Mouse (Mus musculus): ENCODE data around the gene Apol7e.
"Not testable (repeated sequence)": the region's sequence is repeated elsewhere in the genome, so short reads cannot be mapped to it uniquely, and the experiment has no call there.

Gene Apol7e

GRCm38 (mm10) chr15:77698656-77699055, at the start of gene Apol7e:
TSS of gene Apol7e (plus strand) at chr15:77698857.
- DNase-seq, result not testable (repeated sequence)

GRCm38 (mm10) chr15:77651143-77651542, 47.5 kb upstream of the Apol7e start:
- not testable (repeated sequence) for DNase-seq

DNA sequence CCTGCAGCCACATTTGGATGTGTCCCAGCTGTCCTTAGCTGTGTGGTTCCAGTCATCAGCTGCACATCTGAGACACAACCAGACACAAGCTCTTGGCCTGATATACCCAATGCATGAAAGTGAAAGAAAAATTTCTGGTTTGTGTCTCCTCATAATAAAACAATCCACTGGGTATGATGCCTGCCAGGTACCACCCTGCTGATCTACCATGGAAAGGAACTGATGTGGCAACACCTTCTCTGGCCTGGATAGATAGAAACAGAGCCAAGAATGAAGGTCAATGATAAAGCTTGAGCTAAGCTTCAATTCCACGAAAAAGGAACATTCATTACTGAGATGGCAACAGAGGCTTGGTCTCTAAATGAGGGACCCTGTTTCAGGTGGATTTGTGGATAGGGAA, 38.9 kb upstream of the Apol7e start:
- DNase-seq, result not testable (repeated sequence)

- DNase-seq, result not testable (repeated sequence)
These were observed 36.8 kb upstream of the Apol7e start for GRCm38 (mm10) chr15:77661841-77662240.

DNA sequence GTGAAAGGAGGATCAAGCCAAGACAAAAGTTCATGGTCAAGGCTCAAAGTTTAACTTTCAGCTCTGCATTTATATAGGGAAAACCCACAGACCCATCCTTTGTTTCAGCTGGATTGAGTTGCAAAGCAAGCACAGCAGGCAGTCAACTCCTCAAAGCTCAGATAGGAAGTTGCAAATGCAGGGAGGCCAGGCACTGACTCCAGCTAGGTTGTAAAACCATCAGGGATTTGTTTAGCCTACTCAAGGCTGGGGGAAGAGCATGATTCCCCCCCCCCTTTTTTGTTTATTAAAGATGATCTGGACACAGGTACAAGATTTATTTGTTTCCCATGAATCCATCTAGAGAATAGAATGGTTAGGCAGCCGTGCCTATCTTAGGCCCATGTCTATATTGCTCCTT, 24.6 kb upstream of the Apol7e start:
- not testable (repeated sequence) for DNase-seq

DNA sequence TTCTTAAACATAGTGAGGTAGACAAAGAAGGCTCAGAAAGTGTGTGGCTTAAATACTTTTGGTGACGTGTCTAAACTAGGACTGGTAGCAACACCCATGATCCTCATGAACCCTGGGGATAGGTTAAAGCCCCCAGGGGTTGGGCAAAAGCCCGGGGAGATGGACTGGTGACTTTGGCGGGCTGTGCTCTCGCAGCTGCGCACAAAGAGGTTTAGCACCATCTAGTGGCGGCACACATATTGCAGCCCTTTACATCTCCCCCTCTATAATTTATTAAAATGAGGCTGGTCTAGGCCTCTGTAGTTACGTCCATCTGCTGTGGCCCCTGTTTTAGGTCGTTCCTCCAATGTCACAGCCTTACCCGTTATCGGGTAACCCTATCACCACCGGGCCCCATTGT, 14.7 kb upstream of the Apol7e start:
- peak; percentile 5 for DNase-seq

GRCm38 (mm10) chr15:77691532-77692311, 6.9 kb upstream of the Apol7e start:
- not testable (repeated sequence) for DNase-seq

GRCm38 (mm10) chr15:77694687-77695295, 3.9 kb upstream of the Apol7e start:
- DNase-seq, result peak; percentile 0

- not testable (repeated sequence) for DNase-seq
These were observed 6.6 kb downstream of the Apol7e start for GRCm38 (mm10) chr15:77705306-77705705.

- DNase-seq, result not testable (repeated sequence)
These were observed 10.3 kb downstream of the Apol7e start for GRCm38 (mm10) chr15:77708936-77709335.

GRCm38 (mm10) chr15:77718240-77718639, 19.6 kb downstream of the Apol7e start:
- not testable (repeated sequence) for DNase-seq

DNA sequence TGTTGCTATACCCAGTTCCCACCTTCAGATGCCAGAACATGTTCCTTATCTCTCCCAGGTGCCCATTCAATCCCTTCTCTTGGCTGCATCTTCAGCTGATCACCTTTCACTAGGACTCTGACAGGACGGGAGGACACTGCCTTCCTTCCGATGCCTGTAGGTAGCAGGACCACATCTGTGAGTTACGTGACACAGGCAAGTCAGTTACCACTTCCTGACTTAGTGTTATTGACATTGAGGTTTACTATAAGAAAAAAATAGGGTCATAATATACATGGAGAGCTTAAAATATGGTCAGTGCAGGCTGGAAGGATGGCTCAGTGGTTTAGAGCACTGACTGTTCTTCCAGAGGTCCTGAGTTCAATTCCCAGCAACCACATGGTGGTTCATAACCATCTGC, 22.9 kb downstream of the Apol7e start:
- not testable (repeated sequence) for DNase-seq

DNA sequence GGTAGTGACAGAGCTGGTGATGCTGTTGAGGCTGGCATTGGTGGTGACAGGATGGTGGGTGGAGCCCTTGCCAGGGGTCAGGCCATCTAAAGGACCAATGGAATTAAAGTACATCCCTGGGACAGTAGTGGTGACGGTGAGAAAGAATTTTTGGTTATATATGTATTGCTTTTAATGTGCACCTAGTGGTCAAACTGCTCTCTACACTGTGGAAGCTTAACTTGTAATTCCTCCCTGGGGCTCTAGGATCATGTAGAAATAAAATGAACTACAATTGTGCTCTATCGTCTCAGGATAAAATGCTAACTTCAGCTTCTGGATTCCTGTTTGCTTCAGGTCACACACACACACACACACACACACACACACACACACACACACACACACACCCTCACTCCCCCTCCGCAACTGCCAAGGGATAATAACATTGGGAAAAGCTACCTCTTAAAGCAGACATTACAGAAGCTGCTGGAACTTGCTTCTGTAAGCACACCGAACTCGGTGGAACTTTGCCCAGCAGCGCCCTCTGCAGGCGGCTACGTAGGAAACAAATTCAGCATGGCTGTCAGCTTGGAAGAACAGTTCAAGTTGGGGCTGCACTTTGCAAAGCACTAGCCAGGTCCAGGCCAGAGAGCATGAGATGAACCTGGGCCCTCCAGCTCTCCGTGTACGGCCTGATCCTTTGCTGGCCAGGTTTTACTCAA, 25.7 kb downstream of the Apol7e start:
- not testable (repeated sequence) for DNase-seq

DNA sequence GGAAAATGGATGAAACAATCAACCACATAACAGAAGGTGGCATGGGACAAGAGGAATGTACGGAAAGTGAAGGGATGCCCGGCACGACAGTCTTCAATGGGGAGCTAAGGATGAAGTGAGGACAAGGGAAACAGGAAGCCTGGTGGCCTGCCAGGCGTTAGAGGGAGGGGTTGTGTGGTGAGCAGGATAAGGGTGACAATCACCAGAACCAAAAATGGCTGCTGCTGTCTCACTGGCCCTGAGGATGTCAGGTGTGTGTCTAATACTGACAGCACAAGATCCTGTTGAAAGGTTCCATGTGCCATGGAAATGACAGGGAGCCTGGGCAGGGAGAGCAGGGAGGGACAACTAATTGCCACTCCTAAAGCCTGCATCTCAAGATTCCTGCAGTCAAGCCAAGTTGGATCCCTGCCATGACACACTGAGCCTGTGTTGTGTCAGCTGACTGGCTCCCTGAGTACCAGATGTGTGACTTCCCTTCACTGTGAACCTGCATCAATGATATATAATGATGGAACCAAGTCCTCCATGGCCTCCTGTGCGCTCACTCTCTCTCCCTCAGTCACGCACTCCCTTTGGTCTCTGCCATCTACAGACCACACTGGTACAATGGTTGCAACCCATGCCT, 26.9 kb downstream of the Apol7e start:
- DNase-seq, result not testable (repeated sequence)

DNA sequence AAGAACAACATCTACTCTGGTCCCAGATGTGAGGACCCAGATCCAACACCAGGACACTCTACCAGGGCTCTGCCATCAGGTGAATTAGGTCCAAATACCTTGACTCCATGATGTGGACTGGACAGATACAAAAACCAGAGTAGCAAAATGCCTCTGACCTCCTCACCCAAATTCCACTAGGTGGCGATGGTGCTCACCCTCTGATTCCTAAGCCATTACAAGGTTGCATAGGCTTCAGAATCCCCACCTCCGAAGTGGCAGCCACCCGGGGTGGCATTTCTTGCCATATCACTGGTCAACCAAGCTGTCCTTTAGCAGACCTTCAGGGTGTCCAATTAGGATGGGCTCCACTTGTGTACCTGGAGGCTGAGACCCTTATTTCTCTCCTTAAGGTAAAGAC, 28.5 kb downstream of the Apol7e start:
- DNase-seq, result peak; percentile 23

DNA sequence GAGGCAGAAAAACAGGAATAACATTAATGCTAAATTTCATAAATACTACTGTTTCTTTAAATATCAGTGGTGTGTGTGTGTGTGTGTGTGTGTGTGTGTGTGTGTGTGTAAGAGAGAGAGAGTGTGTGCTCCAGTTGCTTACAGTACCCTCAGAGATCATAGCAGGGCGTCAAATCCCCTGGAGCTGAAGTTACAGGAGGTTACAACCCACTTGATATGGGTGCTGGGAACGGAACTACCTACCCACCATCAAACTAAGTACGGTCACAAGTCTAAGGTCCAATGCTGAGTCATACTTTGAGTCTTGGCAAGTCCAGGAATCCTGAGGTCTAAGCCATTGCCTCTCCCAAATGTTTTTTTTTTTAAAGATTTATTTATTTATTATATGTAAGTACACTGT, 29.1 kb downstream of the Apol7e start:
- DNase-seq, result not testable (repeated sequence)

- not testable (repeated sequence) for DNase-seq
These were observed 30.1 kb downstream of the Apol7e start, which contains the start of gene Apol9b for GRCm38 (mm10) chr15:77728739-77729138. TSS of gene Apol9b (plus strand) at chr15:77729039.

DNA sequence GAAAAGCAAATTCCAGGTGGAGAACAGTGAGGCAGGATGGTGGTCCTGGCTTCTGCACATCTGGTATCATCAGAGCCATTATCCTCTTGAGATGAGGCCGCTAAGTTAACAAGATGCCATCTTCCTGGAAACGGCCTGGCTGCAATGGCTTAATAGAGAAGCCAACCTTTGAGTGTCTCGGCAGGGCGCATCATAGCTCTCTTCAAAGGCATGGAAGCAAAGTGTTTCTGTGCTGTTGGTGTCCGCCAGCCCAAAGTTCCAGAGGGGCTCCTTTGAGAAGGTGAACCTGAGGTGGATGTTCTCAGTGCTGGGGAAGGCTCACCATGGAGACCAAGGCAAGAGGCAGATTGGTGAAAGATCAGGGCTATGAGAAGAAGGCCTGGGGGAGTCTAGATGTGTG, 32.9 kb downstream of the Apol7e start:
- DNase-seq, result no peak

GRCm38 (mm10) chr15:77732851-77733250, 34.2 kb downstream of the Apol7e start:
- DNase-seq, result not testable (repeated sequence)

DNA sequence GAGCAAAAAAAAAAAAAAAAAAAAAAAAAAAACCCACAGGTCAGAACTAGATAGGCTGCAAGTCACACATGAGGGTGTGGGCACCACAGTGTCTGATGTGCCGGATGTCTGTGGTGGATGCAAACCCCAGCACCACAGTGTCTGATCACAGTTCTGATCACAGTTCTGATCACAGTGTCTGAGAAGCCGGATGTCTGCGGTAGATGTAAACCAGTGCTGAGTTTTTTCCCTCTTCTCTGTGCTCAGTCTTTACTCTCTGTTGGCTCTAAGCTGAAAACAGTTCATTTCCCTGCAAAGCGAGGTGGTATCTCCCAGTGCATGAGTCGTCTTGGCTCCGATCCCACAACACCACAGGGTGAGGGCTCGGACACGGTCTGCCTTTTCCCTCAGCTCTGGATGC, 34.7 kb downstream of the Apol7e start:
- not testable (repeated sequence) for DNase-seq

DNA sequence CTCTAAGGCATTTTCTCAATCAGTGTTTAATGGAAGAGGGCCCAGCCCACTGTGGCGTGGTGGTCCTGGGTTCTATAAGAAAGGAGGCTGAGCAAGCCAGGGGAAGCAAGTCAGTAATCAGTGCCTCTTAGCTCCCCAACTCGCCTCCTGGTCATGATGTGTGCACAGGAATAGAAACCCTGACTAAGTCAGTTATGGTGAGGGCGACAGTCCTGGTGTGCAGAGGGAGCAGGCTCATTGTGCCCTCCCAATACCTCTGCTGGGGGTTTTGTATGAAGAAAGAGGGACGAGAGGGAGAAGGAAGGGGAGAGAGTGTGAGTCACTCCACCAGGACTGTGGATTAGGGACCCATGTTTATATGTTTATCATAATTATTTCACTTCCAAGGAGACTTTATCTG, 35.2 kb downstream of the Apol7e start:
- not testable (repeated sequence) for DNase-seq

GRCm38 (mm10) chr15:77740511-77741297, 42.0 kb downstream of the Apol7e start:
- DNase-seq, result no peak

All from cerebellum, adult 8-10 months (tissue).